In genomic region chr4:59689055-59689454, GRCm38 (mm10) we compare ENCODE assay signal across 19 mouse cellular contexts.
DNase-seq lines count a peak whose midpoint lies in the region; ATAC-seq and TF ChIP-seq lines count a peak whose summit lies in the region.
"Had no signal": no experiment of that assay in that cellular context is flagged by ENCODE, and none has a peak within 500 bp of the region (broad histone marks: within the 10 kb centered on the region; RNA-seq: fewer than 3 reads in every experiment).

No protein-coding gene starts in this region.

- no peak for TF ChIP-seq CTCF in hindbrain, postnatal 0 days (IDR thresholded peaks at IDR 0.05; ENCODE audit: low read depth)

- H3K9me3 ChIP-seq in hindbrain, embryonic 13.5 days, result no peaks in the 10 kb centered on the region
- no peaks in the 10 kb centered on the region for H3K9me3 ChIP-seq in hindbrain, postnatal 0 days (ENCODE audit: low read length)
- H3K9me3 ChIP-seq in forebrain, embryonic 15.5 days, result no peaks in the 10 kb centered on the region
- H3K9me3 ChIP-seq: intestine, embryonic 15.5 days; kidney, embryonic 15.5 days; midbrain, embryonic 12.5 days had no signal

- H3K4me3 ChIP-seq in hindbrain, embryonic 13.5 days, result no peak overlapping the region
- H3K4me3 ChIP-seq in hindbrain, postnatal 0 days (ENCODE audit: low read length), result no peak overlapping the region
- H3K4me3 ChIP-seq in forebrain, embryonic 15.5 days, result no peak overlapping the region
- H3K4me3 ChIP-seq: gastrocnemius, adult 2 months; intestine, embryonic 15.5 days; kidney, embryonic 15.5 days; midbrain, embryonic 12.5 days; myocyte had no signal

- 87% methylated on average over 4 of the region's 4 CpGs for WGBS in hindbrain, embryonic 13.5 days
- 84% methylated on average over 4 of the region's 4 CpGs for WGBS in hindbrain, postnatal 0 days
- 94% methylated on average over 4 of the region's 4 CpGs for WGBS in forebrain, embryonic 15.5 days

- peaks cover 16% of the 10 kb centered on the region for H3K36me3 ChIP-seq in hindbrain, embryonic 13.5 days
- peaks cover 8% of the 10 kb centered on the region; the same call in 1 of the 2 replicates for H3K36me3 ChIP-seq in hindbrain, postnatal 0 days (ENCODE audit: insufficient read depth, low read length)
- H3K36me3 ChIP-seq in forebrain, embryonic 15.5 days, result 0 out of 2 replicates have a peak, but pooled peaks cover 5% of the 10 kb centered on the region
- H3K36me3 ChIP-seq: intestine, embryonic 15.5 days had no signal

- peak overlapping the region; percentile 55 for H3K27ac ChIP-seq in hindbrain, embryonic 13.5 days
- no peak overlapping the region for H3K27ac ChIP-seq in hindbrain, postnatal 0 days
- no peak overlapping the region for H3K27ac ChIP-seq in forebrain, embryonic 15.5 days (replicated peaks)
- H3K27ac ChIP-seq: gastrocnemius, adult 2 months; intestine, embryonic 15.5 days; kidney, embryonic 15.5 days had no signal

- ATAC-seq in hindbrain, embryonic 13.5 days (ENCODE audit: low FRiP score), result no peak
- ATAC-seq in hindbrain, postnatal 0 days, result no peak
- ATAC-seq in megakaryocyte progenitor cell, adult 5-6 weeks (replicated peaks; ENCODE audit: poor library complexity), result peak; percentile 95
- ATAC-seq in forebrain, embryonic 15.5 days (replicated peaks), result no peak
- ATAC-seq: intestine, embryonic 15.5 days had no signal

- H3K4me2 ChIP-seq in hindbrain, embryonic 13.5 days, result no peak overlapping the region
- H3K4me2 ChIP-seq in hindbrain, postnatal 0 days (ENCODE audit: low read depth, low read length), result no peak overlapping the region
- H3K4me2 ChIP-seq in forebrain, embryonic 15.5 days (replicated peaks), result no peak overlapping the region
- H3K4me2 ChIP-seq: intestine, embryonic 15.5 days; kidney, embryonic 15.5 days; midbrain, embryonic 12.5 days had no signal

- DNase-seq in hindbrain, postnatal 0 days (ENCODE audit: low spot score), result no peak
- peak; percentile 93 for DNase-seq in c-Kit-positive CD71-positive TER-119-negative erythroid progenitor cells, embryonic 14.5 days (ENCODE audit: low read depth)
- DNase-seq in liver, result peak; percentile 52
- DNase-seq in right cerebral cortex, adult 18-20 months, result no peak
- DNase-seq: cerebellum, adult 11 months; cerebellum, postnatal 14 days; gastrocnemius, adult 2 months; heart, adult 18-20 months; heart, postnatal 14 days; left cerebral cortex, postnatal 4 days; lung, adult 18-20 months; lung, postnatal 36 days had no signal

- H3K4me1 ChIP-seq in hindbrain, embryonic 13.5 days (replicated peaks), result peaks cover 30% of the 10 kb centered on the region
- no peaks in the 10 kb centered on the region for H3K4me1 ChIP-seq in hindbrain, postnatal 0 days (ENCODE audit: insufficient read depth, low read length)
- H3K4me1 ChIP-seq in forebrain, embryonic 15.5 days, result no peaks in the 10 kb centered on the region

- H3K9ac ChIP-seq in hindbrain, embryonic 13.5 days, result no peak overlapping the region
- no peak overlapping the region for H3K9ac ChIP-seq in hindbrain, postnatal 0 days (replicated peaks; ENCODE audit: low read length)
- no peak overlapping the region for H3K9ac ChIP-seq in forebrain, embryonic 15.5 days (replicated peaks)
- H3K9ac ChIP-seq: intestine, embryonic 15.5 days; kidney, embryonic 15.5 days; midbrain, embryonic 12.5 days had no signal

- H3K27me3 ChIP-seq in hindbrain, embryonic 13.5 days, result no peaks in the 10 kb centered on the region
- no peaks in the 10 kb centered on the region for H3K27me3 ChIP-seq in hindbrain, postnatal 0 days (ENCODE audit: insufficient read depth, low read length)
- H3K27me3 ChIP-seq in forebrain, embryonic 15.5 days, result no peaks in the 10 kb centered on the region
- H3K27me3 ChIP-seq: intestine, embryonic 15.5 days; kidney, embryonic 15.5 days; midbrain, embryonic 12.5 days had no signal

Comparison
In these comparisons a context has a peak if more than half of its experiments do, and no peak if none do; other contexts are left out.
1. DNase-seq: peak in c-Kit-positive CD71-positive TER-119-negative erythroid progenitor cells, embryonic 14.5 days (single experiment) and liver (single experiment); none in hindbrain, postnatal 0 days (single experiment) and right cerebral cortex, adult 18-20 months (single experiment).